Mouse (Mus musculus): Measurements from ENCODE around the gene Cep41.
A peak's percentile ranks its signal among the peaks of the same experiment; 100 is the strongest.

Gene Cep41

DNA sequence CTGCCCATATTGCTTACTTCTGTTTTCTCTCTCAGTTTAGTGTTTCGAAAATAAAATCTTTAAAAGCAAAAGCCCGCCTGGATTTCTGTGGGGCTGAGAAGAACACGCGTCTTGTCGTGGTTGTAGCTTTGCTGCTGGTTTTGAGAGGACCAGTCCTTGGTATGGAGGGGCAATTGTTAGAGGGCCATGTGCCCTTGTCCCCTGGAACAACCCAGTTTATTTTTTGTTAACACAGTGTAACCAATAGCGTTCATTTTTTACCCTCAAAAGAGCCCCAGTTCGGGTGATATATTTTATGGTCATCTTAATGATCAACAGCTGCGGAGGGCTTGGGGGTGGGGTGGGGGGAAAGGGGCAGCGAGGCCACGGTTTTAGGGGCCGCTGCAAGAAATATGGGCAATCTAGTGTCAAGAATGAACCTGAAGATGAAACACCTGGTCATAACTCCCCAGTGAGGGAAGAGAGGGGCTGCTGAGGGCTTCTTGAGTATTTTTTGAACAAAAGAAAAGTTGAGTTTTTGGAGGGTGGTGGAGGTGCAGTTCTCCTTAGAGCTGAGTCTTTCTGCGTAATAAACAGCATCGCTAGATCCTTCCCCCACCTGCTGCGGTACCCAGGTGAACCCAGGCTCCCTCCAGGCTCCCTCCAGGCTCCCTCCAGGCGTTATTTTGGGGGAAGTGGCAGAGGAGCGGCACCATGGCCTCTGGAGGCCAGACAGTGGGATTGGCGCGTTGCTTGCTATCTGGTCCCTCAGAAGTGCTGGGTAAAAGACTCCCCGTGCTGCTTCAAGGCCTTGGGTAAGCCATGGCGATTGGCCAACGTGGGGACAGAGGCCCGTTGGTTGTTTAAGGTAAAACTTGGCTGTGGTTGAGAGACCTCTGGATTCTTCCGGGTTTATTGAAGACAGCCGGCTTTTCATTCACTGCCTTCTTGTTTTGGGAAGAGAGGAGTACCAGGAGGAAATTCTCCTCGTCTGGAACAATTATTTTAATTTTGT, 17.1 kb upstream of the Cep41 start:
- DNase-seq (ENCODE audit: low read depth, low spot score): no peak

GRCm38 (mm10) chr6:30709115-30709514, 15.6 kb upstream of the Cep41 start:
- DNase-seq (ENCODE audit: low read depth, low spot score): no peak

DNA sequence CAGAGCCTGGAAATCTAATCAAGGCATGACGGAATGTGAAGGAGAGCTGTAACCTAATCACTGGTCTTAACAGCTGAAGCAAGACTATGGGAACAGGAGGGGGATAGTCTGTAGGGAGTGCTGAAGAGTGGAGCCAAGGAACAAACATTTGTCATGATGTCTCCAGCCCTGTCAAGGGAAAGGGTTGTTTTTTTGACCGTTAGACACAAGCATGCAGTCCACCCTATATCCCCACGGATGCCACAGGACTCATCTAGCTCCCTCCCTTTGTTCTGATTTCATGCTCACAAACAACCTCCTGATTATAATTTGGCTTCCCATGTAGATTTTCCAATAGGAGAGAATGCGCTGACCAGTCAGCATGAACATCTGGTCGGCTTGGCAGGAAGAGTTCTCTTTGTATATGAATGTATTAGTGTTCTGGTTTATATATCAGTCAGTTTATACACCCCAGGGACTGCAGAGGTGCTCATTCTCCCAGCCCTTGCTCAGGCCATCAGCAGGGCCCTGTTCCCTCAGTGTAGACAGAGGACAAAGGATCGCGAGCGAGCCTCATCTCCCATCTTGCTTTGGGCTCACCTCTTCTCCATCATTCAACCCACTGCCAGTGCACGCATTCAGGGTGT, 10.5 kb upstream of the Cep41 start:
- DNase-seq (ENCODE audit: low read depth, low spot score): no peak

GRCm38 (mm10) chr6:30703476-30703875, 9.9 kb upstream of the Cep41 start:
- DNase-seq (ENCODE audit: low read depth, low spot score): no peak

DNA sequence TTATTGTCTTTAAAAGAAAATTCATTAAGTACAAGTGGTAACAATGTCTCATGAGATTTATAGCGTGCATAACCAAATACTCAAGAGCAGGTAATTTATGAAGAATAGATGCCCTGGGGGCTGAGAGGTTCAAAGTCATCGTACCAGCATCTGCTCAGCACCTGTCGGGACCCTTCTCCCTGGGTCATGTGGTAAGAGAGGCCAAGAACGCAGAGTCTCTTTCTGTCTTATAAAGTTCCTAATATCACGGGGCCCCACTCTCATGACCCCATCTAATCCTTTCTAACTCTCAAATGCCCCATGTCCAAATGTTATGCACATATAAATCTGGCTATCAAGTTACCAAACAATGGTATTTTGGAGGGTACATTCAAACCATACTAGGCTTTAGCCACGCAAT, 9.3 kb upstream of the Cep41 start:
- DNase-seq (ENCODE audit: low read depth, low spot score): no peak

GRCm38 (mm10) chr6:30700182-30700581, 6.6 kb upstream of the Cep41 start:
- DNase-seq (ENCODE audit: low read depth, low spot score): no peak

DNA sequence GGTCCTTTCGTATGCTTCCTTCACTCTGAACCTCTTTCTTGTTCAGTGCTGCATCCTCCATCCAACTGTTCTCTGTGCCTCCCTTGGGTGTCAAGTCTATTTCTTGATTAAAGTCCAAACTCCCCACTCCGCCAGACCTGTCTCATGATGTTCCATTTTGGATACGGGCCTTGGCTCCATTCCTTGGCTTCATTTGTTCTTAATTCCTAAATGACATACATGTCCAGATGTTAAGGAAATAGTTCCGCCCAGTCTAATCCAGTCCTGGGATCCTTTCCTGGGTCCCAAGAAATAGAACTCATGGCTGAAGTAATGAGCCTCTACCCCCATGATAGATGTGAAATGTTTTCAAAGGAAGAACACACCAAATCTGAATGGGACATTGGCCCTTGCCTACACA, 4.5 kb upstream of the Cep41 start:
- no peak for DNase-seq (ENCODE audit: low read depth, low spot score)

DNA sequence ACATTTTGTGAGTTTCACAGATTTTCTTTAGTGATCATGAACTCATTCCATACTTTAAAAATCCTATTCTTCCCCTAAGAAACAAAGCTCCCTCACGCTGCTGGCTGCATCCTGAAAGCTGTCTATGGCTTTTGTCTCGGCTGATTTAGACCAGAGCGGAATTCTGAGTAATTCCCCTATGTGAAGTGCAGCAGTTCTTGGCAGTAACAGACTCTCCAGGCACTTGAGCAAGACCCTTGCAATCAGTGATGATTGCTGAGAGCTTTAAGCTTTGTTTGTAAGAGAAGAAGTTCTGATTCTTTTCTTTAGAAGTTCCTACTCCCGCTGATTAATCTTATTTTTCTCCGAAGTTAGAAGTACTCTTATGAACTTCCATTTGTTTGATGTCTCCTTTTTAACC, 3.9 kb upstream of the Cep41 start:
- no peak for DNase-seq (ENCODE audit: low read depth, low spot score)

GRCm38 (mm10) chr6:30695124-30695523, 1.6 kb upstream of the Cep41 start:
- DNase-seq (ENCODE audit: low read depth, low spot score): no peak

GRCm38 (mm10) chr6:30694209-30694608, 660 bp upstream of the Cep41 start:
- peak; percentile 31 for DNase-seq (ENCODE audit: low read depth, low spot score)

GRCm38 (mm10) chr6:30692826-30693225, 723 bp downstream of the Cep41 start:
- DNase-seq (ENCODE audit: low read depth, low spot score): peak; percentile 51

DNA sequence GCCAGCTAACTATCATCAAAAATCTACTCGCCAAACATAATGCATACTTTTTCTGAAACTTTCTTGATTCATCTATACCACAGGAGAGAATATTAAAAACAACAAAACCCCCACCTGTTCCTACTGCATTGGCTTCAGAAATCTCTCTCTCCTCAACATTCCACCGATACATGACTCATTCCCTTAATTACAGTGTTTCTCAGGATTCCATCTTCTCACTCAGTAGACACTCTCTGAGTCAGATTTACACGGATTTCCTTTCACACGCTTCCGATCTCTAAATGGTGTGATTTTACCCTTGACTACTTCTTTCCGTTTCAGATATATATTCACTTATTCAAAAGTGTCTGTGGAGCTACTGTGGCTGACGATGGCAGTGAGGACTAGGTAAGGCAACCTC, 6.4 kb downstream of the Cep41 start:
- DNase-seq (ENCODE audit: low read depth, low spot score): peak; percentile 58

GRCm38 (mm10) chr6:30684570-30684969, 9.0 kb downstream of the Cep41 start:
- DNase-seq (ENCODE audit: low read depth, low spot score): no peak

DNA sequence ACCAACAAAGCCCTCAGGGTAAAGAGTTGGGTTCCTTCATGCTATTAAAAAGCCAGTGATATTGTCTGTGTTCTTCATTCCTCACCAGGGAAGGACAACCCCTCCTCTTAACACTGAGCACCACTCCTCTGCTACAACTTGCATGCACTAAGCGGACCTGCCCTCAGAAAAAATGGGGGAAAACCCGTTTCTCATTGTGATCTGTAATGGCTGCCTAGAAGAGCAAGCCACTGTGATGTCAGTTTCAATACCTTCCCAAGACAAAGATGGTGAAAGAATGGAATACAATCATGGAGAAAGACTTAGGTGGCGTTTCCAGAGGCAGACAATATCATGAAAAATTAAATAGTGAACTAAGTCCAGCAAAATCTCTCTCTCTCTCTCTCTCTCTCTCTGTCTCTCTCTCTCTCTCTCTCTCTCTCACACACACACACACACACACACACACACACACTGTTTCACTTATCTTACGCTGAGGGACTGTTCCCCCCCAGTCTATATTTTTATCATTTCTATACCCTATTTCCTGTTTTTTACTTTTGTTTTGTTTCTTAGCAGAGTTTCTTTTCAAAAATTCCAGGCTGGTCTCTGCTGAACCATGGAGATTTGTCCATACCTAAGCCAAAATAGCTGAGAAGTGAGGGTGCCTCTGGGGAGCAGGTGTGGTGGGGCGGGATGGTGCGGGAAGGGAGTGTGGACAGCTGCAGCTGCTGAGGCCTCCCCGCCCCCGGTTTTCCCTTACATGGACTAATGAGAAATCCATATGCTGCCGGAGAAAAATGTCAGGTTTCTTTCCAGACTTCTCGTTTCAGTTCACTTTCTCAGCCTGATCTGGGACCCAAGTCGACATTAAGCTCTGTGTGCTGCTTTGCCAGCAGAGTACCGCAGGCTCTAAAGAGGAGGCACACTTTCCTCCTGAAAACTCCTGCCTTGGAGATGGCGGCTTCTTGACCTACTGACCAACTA, 11.3 kb downstream of the Cep41 start:
- DNase-seq (ENCODE audit: low read depth, low spot score): peak; percentile 16

- DNase-seq (ENCODE audit: low read depth, low spot score): no peak
These were observed 13.1 kb downstream of the Cep41 start for GRCm38 (mm10) chr6:30680442-30680841.

DNA sequence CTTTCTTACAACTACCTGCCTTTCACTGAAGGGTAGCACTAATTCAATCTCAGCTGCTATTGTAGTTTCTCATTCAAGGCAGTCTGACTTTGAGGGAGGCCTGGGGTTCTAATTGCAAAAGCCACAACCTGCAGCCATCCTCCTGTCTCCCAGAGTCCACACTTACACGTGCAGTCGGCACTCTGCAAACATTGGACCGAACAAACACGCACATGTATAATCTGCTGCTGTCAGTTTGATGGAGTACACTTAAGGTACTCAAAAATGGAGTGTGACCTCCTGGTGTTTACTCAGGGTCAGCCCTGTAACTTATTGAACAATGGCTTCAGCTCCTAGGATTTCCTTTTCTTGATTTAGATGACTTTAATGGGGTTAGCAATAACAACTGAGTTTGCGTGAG, 14.0 kb downstream of the Cep41 start:
- no peak for DNase-seq (ENCODE audit: low read depth, low spot score)

DNA sequence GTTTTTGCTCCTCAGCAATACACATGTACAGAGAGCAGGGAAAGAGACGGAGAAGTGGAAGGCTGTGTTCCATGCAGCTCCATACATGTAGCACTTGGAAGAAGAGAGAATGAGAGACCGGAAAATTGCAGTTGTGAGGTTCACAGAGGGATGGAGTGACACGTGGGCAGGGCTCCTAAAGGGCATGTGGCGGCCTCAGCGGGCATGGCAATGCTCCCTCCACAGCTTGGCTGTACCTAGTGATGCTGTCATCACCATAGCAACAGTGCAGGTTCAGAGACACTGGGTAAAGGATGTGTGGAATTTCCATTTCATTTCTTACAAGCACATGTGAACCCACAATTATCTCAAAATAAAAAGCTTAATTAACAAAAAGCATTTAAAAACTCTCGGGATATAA, 15.1 kb downstream of the Cep41 start:
- no peak for DNase-seq (ENCODE audit: low read depth, low spot score)

- DNase-seq (ENCODE audit: low read depth, low spot score): no peak
These were observed 16.0 kb downstream of the Cep41 start for GRCm38 (mm10) chr6:30677591-30677990.

DNA sequence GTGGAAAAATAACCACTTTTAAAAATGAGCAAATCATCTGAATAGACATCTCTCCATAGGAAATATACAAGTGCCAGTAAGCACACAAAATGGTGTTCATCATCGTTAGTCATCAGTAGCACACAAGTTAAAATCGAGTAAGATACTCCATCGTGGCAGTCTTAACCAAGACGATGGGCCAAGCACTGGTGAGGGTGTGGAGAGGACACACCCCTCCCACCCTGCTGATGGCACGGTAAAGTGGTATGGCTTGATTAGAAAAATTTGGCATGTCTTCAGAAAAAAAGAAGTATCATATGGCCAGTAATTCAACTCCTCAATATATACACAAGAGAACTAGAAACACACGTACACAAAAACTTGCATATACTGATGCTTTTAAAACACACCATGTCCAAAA, 17.0 kb downstream of the Cep41 start:
- DNase-seq (ENCODE audit: low read depth, low spot score): no peak

DNA sequence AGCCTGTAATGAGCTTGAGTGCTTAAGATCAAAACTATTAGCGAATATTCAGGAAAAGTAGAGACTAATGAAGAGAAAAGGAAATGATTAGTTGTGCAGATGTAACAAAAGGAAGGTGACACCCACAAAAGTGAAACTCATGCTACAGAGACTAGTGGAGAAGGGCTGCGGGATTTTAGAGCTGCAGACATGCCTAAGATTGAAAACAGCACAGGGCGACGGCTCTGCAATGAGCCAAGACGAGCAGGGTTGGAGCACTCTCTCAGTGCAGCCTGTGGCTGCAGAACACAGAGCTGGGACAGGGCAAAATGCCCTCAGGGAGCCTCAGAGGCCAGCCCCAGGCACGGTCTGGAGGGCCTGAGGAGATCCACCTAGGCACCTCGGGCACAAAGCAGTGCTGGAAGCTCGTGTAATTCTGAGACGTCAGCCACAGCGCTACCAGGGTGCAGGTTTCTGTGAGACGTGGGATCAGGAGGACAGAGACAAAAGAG, 18.2 kb downstream of the Cep41 start:
- no peak for DNase-seq (ENCODE audit: low read depth, low spot score)

- DNase-seq (ENCODE audit: low read depth, low spot score): no peak
These were observed 18.8 kb downstream of the Cep41 start for GRCm38 (mm10) chr6:30674714-30675280.
